ENCODE assay signal across 23 mouse cellular contexts in genomic region chr13:37912011-37912410, GRCm38 (mm10).
DNase-seq lines count a peak whose midpoint lies in the region; ATAC-seq and TF ChIP-seq lines count a peak whose summit lies in the region.
"Had no signal": no experiment of that assay in that cellular context is flagged by ENCODE, and none has a peak within 500 bp of the region (broad histone marks: within the 10 kb centered on the region; RNA-seq: fewer than 3 reads in every experiment).

No protein-coding gene starts in this region.

- H3K27me3 ChIP-seq in intestine, embryonic 16.5 days (replicated peaks; ENCODE audit: control insufficient read depth, insufficient read depth, low read length), result no peaks in the 10 kb centered on the region
- H3K27me3 ChIP-seq in lung, embryonic 14.5 days (ENCODE audit: insufficient read depth, low read length), result no peaks in the 10 kb centered on the region
- H3K27me3 ChIP-seq in cerebellum, adult 2 months (ENCODE audit: control insufficient read depth, insufficient read depth, low read length), result no peaks in the 10 kb centered on the region; the same call in 1 of the 2 replicates
- H3K27me3 ChIP-seq: heart, embryonic 12.5 days; limb, embryonic 15.5 days; neural tube, embryonic 12.5 days; Patski had no signal

- no peak for ATAC-seq in intestine, embryonic 16.5 days
- peak; percentile 32; the same call in 1 of the 2 replicates for ATAC-seq in lung, embryonic 14.5 days (ENCODE audit: insufficient read depth)
- ATAC-seq: forebrain, postnatal 0 days; hindbrain, postnatal 0 days; Patski had no signal

- TF ChIP-seq POLR2A in cerebellum, adult 2 months (IDR thresholded peaks at IDR 0.05; ENCODE audit: borderline replicate concordance, insufficient read depth, low read length), result no peak

- peak overlapping the region; percentile 67 for H3K27ac ChIP-seq in intestine, embryonic 16.5 days (ENCODE audit: low read length)
- H3K27ac ChIP-seq in lung, embryonic 14.5 days (ENCODE audit: low read depth), result no peak overlapping the region
- no peak overlapping the region for H3K27ac ChIP-seq in cerebellum, adult 2 months (ENCODE audit: insufficient read depth, low read length)
- H3K27ac ChIP-seq: hindbrain, postnatal 0 days; limb, embryonic 15.5 days; neural tube, embryonic 12.5 days had no signal

- no peak overlapping the region for H3K9ac ChIP-seq in intestine, embryonic 16.5 days (ENCODE audit: low read depth, low read length)
- no peak overlapping the region for H3K9ac ChIP-seq in lung, embryonic 14.5 days
- H3K9ac ChIP-seq: forebrain, postnatal 0 days; heart, embryonic 12.5 days; limb, embryonic 15.5 days; neural tube, embryonic 12.5 days had no signal

- peaks cover 9% of the 10 kb centered on the region; the same call in 1 of the 2 replicates for H3K36me3 ChIP-seq in intestine, embryonic 16.5 days (ENCODE audit: control insufficient read depth, insufficient read depth, low read length)
- peaks cover 61% of the 10 kb centered on the region for H3K36me3 ChIP-seq in lung, embryonic 14.5 days (ENCODE audit: insufficient read depth)

- DNase-seq in heart, adult 11 months, result peak; percentile 80
- DNase-seq in heart, postnatal 25 days (ENCODE audit: low spot score), result no peak
- peak; percentile 60 for DNase-seq in lung, embryonic 14.5 days
- peak; percentile 88 for DNase-seq in lung, postnatal 36 days
- no peak for DNase-seq in Muller cell, postnatal 12 days (ENCODE audit: inconsistent ontology term)
- no peak for DNase-seq in frontal cortex, postnatal 36 days (ENCODE audit: low spot score in 2 of 2)
- no peak for DNase-seq in cerebellum, adult 2 months
- DNase-seq: adrenal gland, postnatal 10 days; cerebellum, adult 11-12 months; cerebellum, postnatal 25 days; embryo, embryonic 11 days; forebrain, postnatal 0 days; kidney, adult 2 months; kidney, postnatal 25 days; right cerebral cortex, adult 18-20 months; spleen, adult 18-20 months; thymus, adult 2 months had no signal

- intact Hi-C loops in heart, postnatal 25 days (cut with DNase I), result no loop called here

- 60% methylated on average over 6 of the region's 6 CpGs for WGBS in intestine, embryonic 16.5 days
- WGBS in lung, embryonic 14.5 days, result 30% methylated on average over 6 of the region's 6 CpGs
- WGBS in cerebellum, adult 2 months, result 83% methylated on average over 6 of the region's 6 CpGs

- no peak overlapping the region for H3K4me2 ChIP-seq in intestine, embryonic 16.5 days (ENCODE audit: low read depth, low read length)
- H3K4me2 ChIP-seq in lung, embryonic 14.5 days, result no peak overlapping the region
- H3K4me2 ChIP-seq: heart, embryonic 12.5 days; limb, embryonic 15.5 days; neural tube, embryonic 12.5 days had no signal

- peaks cover 28% of the 10 kb centered on the region for H3K4me1 ChIP-seq in intestine, embryonic 16.5 days (ENCODE audit: control insufficient read depth, insufficient read depth, low read length)
- H3K4me1 ChIP-seq in lung, embryonic 14.5 days (ENCODE audit: insufficient read depth), result 0 out of 2 replicates have a peak, but pooled peaks cover 7% of the 10 kb centered on the region
- peaks cover 8% of the 10 kb centered on the region; the same call in 1 of the 2 replicates for H3K4me1 ChIP-seq in cerebellum, adult 2 months (ENCODE audit: control insufficient read depth, insufficient read depth, low read length)
- H3K4me1 ChIP-seq: neural tube, embryonic 12.5 days had no signal

- H3K9me3 ChIP-seq in intestine, embryonic 16.5 days (ENCODE audit: control insufficient read depth, low read length), result no peaks in the 10 kb centered on the region
- H3K9me3 ChIP-seq in lung, embryonic 14.5 days (ENCODE audit: low read depth, low read length), result no peaks in the 10 kb centered on the region
- H3K9me3 ChIP-seq: heart, embryonic 12.5 days; limb, embryonic 15.5 days; neural tube, embryonic 12.5 days had no signal

- TF ChIP-seq CTCF in lung, embryonic 14.5 days (IDR thresholded peaks at IDR 0.05; ENCODE audit: low read depth), result no peak
- TF ChIP-seq CTCF in cerebellum, adult 2 months (IDR thresholded peaks at IDR 0.05; ENCODE audit: borderline replicate concordance, insufficient read depth, low read depth, low read length), result no peak

- H3K4me3 ChIP-seq in intestine, embryonic 16.5 days (ENCODE audit: low read length), result no peak overlapping the region
- H3K4me3 ChIP-seq in lung, embryonic 14.5 days (ENCODE audit: low read depth, low read length), result no peak overlapping the region
- H3K4me3 ChIP-seq in cerebellum, adult 2 months (replicated peaks; ENCODE audit: insufficient read depth, low read depth, low read length), result no peak overlapping the region
- H3K4me3 ChIP-seq: heart, embryonic 12.5 days; limb, embryonic 15.5 days; neural tube, embryonic 12.5 days had no signal

Comparison
In these comparisons a context has a peak if more than half of its experiments do, and no peak if none do; other contexts are left out.
1. DNase-seq: peak in heart, adult 11 months (single experiment), lung, embryonic 14.5 days (single experiment) and lung, postnatal 36 days (single experiment); none in heart, postnatal 25 days (single experiment), Muller cell, postnatal 12 days (single experiment), frontal cortex, postnatal 36 days (0 of 2) and cerebellum, adult 2 months (0 of 2).